Mouse (Mus musculus): Measurements from ENCODE around the gene Elovl6.

Gene Elovl6

DNA sequence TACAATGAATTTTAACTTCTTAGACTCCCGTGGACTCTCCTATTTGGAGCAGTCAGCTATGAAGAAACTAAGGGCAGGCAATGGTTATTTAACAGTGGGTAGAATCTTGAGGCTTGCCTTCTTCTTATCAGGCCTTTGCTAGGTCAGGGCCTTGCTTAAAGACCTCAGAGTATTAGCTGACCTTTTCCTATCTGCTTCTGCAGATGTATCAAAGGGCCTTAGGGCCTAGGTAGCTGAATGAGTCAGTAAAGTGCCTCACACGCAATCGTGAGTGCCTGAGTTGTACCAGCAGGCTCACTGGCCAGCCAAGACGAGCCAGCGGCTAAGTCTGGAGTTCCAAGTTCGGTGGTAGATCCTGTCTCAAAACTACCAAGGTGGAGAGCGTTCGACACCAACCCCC, 33.3 kb downstream of the Elovl6 start:
- no peak for DNase-seq (ENCODE audit: low read depth, low spot score)

GRCm38 (mm10) chr3:129566013-129566412, 33.9 kb downstream of the Elovl6 start:
- DNase-seq (ENCODE audit: low read depth, low spot score) = no peak

- no peak for DNase-seq (ENCODE audit: low read depth, low spot score)
Measured at GRCm38 (mm10) chr3:129566876-129567275, 34.7 kb downstream of the Elovl6 start.

GRCm38 (mm10) chr3:129568506-129568905, 36.4 kb downstream of the Elovl6 start:
- DNase-seq (ENCODE audit: low read depth, low spot score) = no peak

- no peak for DNase-seq (ENCODE audit: low read depth, low spot score)
Measured at GRCm38 (mm10) chr3:129570989-129571388, 38.8 kb downstream of the Elovl6 start.

- DNase-seq (ENCODE audit: low read depth, low spot score) = no peak
Measured at GRCm38 (mm10) chr3:129571642-129572041, 39.5 kb downstream of the Elovl6 start.

DNA sequence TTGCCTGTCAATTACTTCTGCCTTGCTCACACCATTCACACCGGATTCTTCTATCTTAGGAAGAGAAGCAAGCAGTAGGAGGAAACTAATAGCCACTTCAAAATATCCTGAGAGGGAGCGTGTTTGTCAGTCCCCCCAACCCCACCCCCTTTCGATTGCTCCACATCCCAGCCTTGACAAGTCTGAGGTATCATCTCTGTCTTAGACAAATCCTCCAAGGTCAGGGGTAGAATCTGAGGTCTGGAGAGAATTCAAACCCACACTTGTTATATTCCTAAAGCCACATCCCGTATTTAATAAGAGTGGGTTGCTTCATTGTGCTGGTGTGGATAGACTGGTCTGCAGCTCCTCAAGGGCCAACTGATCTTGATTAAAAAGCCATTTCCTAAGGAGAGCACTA, 40.8 kb downstream of the Elovl6 start:
- no peak for DNase-seq (ENCODE audit: low read depth, low spot score)

DNA sequence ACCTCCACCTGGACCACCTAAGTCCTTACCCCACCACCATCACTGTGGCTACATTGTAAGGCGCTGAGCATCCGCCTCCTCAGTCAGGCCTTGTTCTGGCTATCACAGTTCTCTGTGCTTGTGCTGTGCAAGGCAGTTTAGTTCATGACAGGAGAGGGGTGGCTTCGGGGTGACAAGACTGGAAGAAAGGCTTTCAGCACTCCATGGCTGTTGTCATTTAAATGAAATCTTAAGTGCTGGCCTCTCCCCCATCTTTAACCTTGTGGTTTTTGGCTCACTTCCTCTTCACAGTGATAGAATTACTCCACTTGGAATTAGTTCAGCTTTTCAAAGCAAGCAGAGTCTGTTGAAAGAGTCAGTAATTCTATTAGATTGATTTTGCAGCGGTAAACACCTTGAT, 41.5 kb downstream of the Elovl6 start:
- peak; percentile 92 for DNase-seq (ENCODE audit: low read depth, low spot score)

- DNase-seq (ENCODE audit: low read depth, low spot score) = peak; percentile 93
Measured at GRCm38 (mm10) chr3:129575086-129575485, 42.9 kb downstream of the Elovl6 start.

DNA sequence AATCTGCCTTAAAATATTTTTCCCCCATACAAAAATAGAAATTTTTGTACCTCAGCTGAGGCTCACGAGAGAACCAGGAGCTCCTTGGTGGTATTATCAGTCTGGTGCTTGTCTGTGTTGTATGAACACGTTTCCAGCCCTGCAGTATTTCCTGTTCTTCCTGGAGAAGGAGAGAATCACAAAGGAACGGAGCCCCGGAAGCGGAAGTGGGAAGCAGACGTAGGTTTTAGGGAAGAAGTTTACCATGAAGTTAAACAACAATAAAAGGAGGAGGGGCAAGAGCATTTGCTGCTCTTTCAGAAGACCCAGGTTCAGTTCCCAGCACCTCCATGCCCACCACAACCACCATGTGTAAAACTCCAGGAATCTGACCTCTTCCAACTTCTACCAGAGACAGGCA, 44.4 kb downstream of the Elovl6 start:
- DNase-seq (ENCODE audit: low read depth, low spot score) = peak; percentile 89

- DNase-seq (ENCODE audit: low read depth, low spot score) = no peak
Measured at GRCm38 (mm10) chr3:129578741-129579475, 46.8 kb downstream of the Elovl6 start.

GRCm38 (mm10) chr3:129581024-129581423, 48.9 kb downstream of the Elovl6 start:
- no peak for DNase-seq (ENCODE audit: low read depth, low spot score)

GRCm38 (mm10) chr3:129582449-129582848, 50.3 kb downstream of the Elovl6 start:
- DNase-seq (ENCODE audit: low read depth, low spot score) = no peak

DNA sequence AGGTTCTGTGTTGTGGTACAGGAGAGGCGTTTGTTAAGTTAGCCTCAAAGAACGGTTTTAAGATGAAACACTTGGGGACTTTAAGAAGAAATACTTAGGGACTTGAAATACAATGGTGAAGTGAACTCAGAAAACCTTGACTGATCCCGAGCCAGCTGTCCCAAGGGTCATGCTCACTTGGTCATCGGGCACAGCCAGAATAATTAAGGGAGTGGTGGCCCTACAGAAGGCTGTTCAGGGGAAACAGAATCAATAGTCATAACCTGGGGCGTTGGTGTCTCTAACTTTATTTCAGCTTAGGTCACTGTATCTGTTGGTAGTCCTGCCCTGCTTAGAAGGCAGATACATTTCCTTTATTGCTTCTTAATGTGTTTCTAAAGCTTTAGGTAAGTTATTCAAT, 51.1 kb downstream of the Elovl6 start:
- DNase-seq (ENCODE audit: low read depth, low spot score) = no peak

- no peak for DNase-seq (ENCODE audit: low read depth, low spot score)
Measured at GRCm38 (mm10) chr3:129587916-129588315, 55.8 kb downstream of the Elovl6 start.

DNA sequence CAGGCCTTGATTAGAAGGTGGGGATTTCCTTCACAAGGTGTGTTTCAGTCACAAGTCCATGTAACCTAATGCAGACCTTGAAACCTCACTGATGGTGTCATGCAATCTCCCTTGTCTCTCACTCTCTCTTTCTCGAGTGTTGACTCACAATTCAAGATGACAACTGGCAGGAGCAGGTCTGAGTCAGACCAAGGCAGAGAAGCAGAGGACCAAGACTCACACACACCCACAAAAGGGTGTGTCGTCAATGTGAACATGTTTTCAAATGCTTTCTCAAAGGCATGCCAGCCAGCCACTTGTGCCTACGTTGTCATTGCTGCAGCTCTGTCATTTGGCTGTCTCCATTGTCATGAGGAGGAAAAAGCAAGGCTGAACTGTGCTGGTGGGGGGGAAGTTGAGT, 56.6 kb downstream of the Elovl6 start:
- no peak for DNase-seq (ENCODE audit: low read depth, low spot score)

DNA sequence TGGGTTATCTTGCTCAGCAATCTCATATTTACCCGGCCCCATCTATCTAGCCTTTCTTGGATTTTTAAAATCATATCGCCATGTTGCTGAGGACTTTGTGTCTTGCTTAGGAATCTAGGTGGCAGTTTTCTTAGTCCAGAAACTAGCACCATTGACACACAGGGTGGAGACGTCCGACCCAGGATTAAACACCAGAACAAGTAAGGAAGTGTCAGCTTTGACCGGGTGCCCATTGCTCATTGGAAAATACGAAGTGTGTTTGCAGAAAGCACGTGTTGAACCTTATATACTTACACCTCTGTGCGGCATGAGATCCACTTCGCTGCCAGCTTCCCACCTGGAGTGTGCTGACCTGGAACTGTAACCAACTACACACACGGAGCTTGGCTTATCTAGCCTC, 57.5 kb downstream of the Elovl6 start:
- DNase-seq (ENCODE audit: low read depth, low spot score) = no peak

DNA sequence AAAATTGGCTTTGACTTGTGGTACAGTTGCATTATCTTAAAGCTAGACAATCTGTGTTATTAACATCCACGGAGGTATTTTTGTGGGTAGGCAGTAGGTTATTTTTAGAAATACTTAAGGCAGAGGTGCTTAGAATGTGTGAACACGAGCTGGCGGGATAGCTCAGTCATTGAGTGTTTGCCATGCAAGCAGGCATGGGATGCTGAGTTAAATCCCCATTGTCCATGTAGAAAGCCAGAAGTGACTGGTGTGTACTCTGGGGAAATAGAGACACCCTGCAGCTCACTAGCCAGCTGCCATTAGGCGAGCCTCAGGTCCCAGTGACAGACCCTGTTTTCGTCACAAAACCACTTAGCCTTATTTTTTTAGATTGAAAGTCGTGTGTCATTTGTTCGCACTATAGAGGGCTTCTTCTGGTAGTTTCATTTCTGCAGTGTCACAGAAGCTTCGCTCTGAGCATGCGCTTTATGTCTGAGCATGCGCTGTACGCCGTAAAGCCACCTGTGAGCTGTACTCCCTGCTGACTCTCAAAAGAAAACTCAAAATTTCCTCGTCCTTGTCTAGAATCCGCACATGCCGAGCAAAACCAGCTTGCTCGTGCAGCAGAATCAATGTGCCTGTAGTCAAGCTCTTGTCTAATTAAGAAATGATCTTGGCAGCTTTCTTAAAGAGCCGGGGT, 58.5 kb downstream of the Elovl6 start:
- DNase-seq (ENCODE audit: low read depth, low spot score) = peak; percentile 81

DNA sequence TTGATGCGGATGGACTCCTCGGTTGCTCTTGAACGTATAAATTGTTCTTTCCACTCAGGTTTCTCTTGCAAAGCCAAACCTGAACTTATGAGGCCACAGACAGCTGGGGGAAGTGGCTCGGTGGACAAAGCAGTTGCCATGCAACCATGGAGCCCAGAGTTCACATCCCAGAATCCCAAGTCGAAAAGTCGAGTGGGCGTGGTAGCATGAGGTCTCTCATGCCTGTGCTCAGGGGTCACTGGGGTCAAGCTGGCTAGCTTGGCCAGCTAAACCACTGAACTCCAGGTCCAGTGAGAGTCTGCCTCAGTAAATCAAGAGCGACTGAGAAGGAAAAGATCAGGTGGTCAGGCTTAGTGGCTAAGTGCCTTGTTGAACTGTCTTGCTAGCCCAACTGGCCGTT, 59.1 kb downstream of the Elovl6 start:
- peak; percentile 79 for DNase-seq (ENCODE audit: low read depth, low spot score)

DNA sequence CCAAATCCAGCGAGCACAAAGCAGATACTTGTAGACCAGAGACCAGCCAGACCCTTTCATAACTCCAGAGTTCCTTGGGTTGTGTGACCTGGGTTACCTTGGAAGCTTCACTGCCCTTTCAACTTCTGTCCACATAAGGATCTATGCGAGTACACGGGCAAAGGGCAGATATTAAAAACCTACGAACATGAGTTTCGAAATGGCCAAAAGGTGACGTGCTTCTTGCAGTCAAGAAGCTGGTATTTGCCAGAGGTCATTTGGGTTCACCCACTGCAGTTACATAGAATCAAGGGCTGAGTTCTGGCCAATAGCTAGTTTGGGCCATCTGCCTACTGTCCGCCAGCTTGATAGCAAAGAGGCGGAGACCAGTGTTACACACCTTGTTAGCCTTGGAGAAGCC, 59.6 kb downstream of the Elovl6 start:
- DNase-seq (ENCODE audit: low read depth, low spot score) = no peak

DNA sequence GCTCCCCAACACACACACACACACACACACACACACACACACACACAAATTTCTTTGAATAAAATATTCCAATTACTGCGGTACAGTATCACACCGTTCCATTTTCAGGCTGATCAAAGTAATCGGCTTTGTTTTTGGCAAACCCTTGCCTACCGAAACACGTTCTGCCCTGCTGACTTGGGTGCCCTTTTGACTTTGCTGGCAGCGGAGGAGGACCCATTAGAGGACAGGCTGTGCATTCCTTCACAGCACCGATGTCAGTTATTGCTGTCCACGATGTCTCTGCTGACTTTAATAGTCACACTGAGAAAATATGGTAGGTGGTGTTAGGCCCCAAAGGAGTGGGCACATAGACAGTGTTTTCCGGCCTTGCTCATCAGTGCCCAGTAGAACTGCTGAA, 60.8 kb downstream of the Elovl6 start:
- DNase-seq (ENCODE audit: low read depth, low spot score) = no peak

- DNase-seq (ENCODE audit: low read depth, low spot score) = no peak
Measured at GRCm38 (mm10) chr3:129593735-129594134, 61.6 kb downstream of the Elovl6 start.

- no peak for DNase-seq (ENCODE audit: low read depth, low spot score)
Measured at GRCm38 (mm10) chr3:129596098-129596497, 63.9 kb downstream of the Elovl6 start.

Measured in R1 (cell line).